Mouse (Mus musculus) heart, embryonic 10.5 days (tissue): ENCODE data around the gene Zbtb6. TPM values are rescaled to one million over a fixed set of nuclear protein-coding genes. Genes with fewer than 3 reads are reported as not detected.

Experiments used
- DNase-seq: peaks from one replicate; pipeline ENCODE4 v3.0.0-alpha.2; 2017; ENCODE audit warnings: low spot score
- H3K27ac ChIP-seq: fragments of 300-500 bp; sonication (generic); 2 replicates; pipeline ENCODE4 v1.5.1; 2016; ENCODE audit warnings: mild to moderate bottlenecking
- H3K27me3 ChIP-seq: fragments of 300-500 bp; sonication (generic); 2 replicates; pipeline ENCODE4 v1.6.1; 2016; ENCODE audit warnings: mild to moderate bottlenecking; ENCODE audit not compliant: poor library complexity, insufficient read depth, severe bottlenecking
- H3K36me3 ChIP-seq: fragments of 300-500 bp; sonication (generic); 2 replicates; pipeline ENCODE4 v1.6.1; 2016; ENCODE audit warnings: mild to moderate bottlenecking, moderate library complexity
- H3K4me1 ChIP-seq: fragments of 300-500 bp; sonication (generic); 2 replicates; pipeline ENCODE4 v1.6.1; 2016; ENCODE audit warnings: mild to moderate bottlenecking
- H3K4me3 ChIP-seq: fragments of 300-500 bp; sonication (generic); 2 replicates; pipeline ENCODE4 v1.5.1; 2016; ENCODE audit warnings: mild to moderate bottlenecking, moderate library complexity
- H3K9me3 ChIP-seq: fragments of 300-500 bp; sonication (generic); 2 replicates; pipeline ENCODE4 v1.6.1; 2016; ENCODE audit warnings: mild to moderate bottlenecking, moderate library complexity
- WGBS: fragments of 180-500 bp; shearing (Covaris S2); methylation state at CpG from one replicate; pipeline ENCODE4 v1.1.7; 2016; 5-methylcytosine and 5-hydroxymethylcytosine counted together
- polyA plus RNA-seq: library from polyadenylated mRNA; unstranded; fragments of >200 nt; fragmentation: Nextera tagmentation; extraction: Ambion mirVana; gene quantifications from 2 replicates; pipeline ENCODE4 v1.2.1, GENCODE M21; 2016

The Zbtb6 gene
- polyA plus RNA-seq, 1 experiment from 2014 or later = 3.4 TPM

DNA sequence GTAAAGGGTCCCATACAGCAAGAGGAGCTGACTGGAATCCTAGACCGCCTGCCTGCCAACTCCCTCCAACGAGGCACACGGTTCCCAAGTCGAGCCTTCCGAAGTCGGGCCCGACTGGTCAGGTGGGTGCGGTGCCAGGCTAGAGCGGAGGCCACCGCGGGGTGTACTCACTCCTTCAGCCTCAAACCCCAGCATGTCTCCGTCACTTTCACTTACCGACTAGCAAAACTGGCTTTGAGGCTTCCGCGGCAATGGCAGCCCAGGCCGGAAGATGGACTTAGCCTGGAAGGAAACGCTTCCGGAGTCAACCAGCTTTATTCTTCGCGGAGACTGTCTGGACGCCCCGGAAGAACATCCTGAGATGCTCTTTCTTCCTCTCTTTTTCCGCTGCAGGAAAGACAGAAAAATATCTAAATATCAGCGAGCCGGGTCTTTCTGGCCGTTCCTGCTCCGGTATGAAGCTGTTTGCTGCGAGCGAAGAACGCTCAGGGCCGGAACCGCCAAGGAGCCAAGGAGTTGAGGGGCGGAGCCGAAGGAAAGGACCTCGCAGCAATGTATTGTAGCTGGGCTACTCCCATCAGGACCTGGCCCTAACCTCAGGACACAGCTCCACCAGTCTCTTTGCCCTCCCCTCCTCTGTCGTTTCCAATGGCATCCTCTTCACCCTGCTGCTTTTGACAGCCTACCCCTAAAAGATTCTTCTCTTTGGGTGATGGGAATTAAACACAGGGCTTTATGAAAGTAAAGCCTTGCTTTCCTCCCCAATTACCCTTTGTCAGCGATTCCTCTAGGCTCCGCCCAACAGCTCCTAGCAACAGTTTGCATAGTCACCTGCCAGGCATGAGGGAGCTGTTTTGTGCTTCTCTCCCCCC lies 12.1 kb downstream of the Zbtb6 start:
- H3K36me3 ChIP-seq = peaks cover 25% of the 10 kb centered on the region
- peak overlapping the region; percentile 87 for H3K4me3 ChIP-seq
- no peaks in the 10 kb centered on the region for H3K27me3 ChIP-seq
- peak; percentile 94 for DNase-seq
- peaks cover 5% of the 10 kb centered on the region; the same call in 1 of the 2 replicates for H3K4me1 ChIP-seq
- H3K27ac ChIP-seq = peak overlapping the region; percentile 92
- WGBS = under 1% methylated on average over 38 of the region's 38 CpGs
- no peaks in the 10 kb centered on the region for H3K9me3 ChIP-seq

DNA sequence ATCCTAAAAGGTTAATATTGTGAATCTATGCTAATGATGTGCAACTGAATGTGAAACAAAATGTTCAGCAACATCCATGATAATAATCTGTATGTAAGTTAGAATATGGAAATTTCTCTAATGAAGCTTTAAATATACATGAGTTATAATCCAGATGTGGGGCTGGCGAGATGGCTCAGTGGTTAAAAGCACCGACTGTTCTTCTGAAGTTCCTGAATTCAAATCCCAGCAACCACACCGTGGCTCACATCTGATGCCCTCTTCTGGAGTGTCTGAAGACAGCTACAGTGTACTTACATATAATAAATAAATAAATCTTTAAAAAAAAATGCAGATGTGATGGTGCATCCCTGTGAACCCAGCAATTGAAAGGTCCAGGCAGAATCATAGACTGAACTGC lies 19.3 kb downstream of the Zbtb6 start:
- Histone ChIP-seq H3K4me1 (0 out of 2 replicates have a peak, but pooled peaks cover 7% of the 10 kb centered on the region), H3K27me3 (no peaks in the 10 kb centered on the region), H3K27ac (no peak overlapping the region), H3K9me3 (no peaks in the 10 kb centered on the region), H3K36me3 (peaks cover 16% of the 10 kb centered on the region; the same call in 1 of the 2 replicates), H3K4me3 (no peak overlapping the region)
- WGBS = 57% methylated on average over 3 of the region's 3 CpGs
- DNase-seq = no peak

DNA sequence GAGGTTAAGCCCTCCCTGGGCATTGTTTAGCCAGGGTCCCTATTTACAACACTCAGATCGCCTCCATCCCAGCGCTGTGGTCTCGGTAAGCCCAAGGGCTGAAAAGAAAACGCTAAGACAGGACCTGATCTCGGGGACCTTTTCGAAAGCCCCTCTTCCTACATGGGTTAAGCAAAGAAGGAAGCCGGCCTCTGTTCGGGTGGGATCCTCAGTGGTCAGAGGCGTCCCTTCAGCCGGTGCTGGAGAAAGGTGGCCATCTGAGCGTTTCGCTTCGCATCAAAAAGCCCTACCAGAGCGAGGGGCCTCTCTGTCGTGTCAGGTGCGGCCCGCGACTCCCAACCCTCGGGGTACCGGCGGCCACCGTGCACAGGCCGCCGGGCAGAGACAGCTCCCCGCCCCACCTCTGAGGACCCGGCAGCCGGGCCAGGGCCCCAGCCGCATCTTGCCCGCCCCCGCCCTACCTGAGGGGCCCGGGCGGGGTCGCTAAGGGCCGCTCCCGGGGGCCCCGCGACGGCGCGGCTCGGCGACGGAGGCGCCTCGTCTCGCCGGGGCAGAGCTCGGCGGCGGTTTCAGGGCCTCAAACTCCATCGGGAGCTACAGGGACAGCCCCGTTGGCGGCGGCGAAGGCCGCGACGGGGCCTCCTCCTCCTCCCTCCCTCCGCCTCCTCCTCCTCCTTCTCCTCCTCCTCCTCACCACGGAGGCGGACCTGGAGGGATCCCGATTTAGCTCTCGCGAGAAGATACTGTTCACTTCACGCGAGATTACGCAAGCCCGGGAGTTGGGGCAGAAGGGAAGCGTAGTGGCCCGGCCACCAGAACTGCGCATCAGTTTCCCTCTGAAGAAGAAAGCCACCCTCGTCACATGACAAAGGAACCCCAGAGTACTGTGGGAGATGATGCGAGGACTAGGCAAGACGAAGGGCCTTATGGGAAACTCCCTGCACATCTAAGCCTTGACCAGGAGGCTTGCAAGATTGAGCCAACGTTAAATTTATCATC lies 20.4 kb downstream of the Zbtb6 start, which contains the start of gene Rc3h2:
Rc3h2 (minus strand) TSS at position 598 of the 999 bp plus-strand sequence.
- Histone ChIP-seq H3K9me3 (no peaks in the 10 kb centered on the region), H3K36me3 (peaks cover 11% of the 10 kb centered on the region; the same call in 1 of the 2 replicates), H3K27me3 (no peaks in the 10 kb centered on the region), H3K4me1 (0 out of 2 replicates have a peak, but pooled peaks cover 7% of the 10 kb centered on the region), H3K4me3 (peak within 1 kb of the TSS; percentile 90), H3K27ac (peak within 1 kb of the TSS; percentile 98)
- DNase-seq = peak; percentile 97
- under 1% methylated on average over 63 of the region's 75 CpGs for WGBS

- Histone ChIP-seq H3K36me3 (peaks cover 7% of the 10 kb centered on the region; the same call in 1 of the 2 replicates), H3K9me3 (no peaks in the 10 kb centered on the region), H3K4me3 (peak overlapping the region; percentile 90), H3K27ac (peak overlapping the region; percentile 98), H3K4me1 (0 out of 2 replicates have a peak, but pooled peaks cover 7% of the 10 kb centered on the region), H3K27me3 (no peaks in the 10 kb centered on the region)
- 9% methylated on average over 3 of the region's 3 CpGs for WGBS
- DNase-seq = no peak
Measured at GRCm38 (mm10) chr2:37421903-37422302, 21.1 kb downstream of the Zbtb6 start.

DNA sequence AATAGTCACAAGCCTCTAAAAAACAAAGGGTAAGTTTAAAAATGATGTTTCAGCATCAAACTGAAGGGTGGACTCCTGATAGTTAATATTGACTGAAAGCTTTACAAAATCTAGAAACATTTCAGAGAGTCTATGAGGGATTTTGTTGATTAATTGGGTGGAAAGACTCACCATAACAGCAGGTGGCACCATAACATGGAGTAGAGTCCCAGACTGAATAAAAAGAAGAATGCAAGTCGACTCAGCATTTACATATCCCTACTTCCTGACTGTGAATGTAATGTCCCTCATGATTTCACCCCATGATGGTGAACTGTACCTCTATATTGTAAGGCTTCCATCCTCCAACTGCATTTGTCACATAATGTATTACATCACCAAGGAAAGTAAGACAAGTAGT lies 47.4 kb downstream of the Zbtb6 start:
- Histone ChIP-seq H3K4me1 (no peaks in the 10 kb centered on the region), H3K36me3 (peaks cover 60% of the 10 kb centered on the region), H3K9me3 (no peaks in the 10 kb centered on the region), H3K27me3 (no peaks in the 10 kb centered on the region), H3K4me3 (no peak overlapping the region), H3K27ac (no peak overlapping the region)
- WGBS = 71% methylated on average over 1 of the region's 1 CpGs
- no peak for DNase-seq

DNA sequence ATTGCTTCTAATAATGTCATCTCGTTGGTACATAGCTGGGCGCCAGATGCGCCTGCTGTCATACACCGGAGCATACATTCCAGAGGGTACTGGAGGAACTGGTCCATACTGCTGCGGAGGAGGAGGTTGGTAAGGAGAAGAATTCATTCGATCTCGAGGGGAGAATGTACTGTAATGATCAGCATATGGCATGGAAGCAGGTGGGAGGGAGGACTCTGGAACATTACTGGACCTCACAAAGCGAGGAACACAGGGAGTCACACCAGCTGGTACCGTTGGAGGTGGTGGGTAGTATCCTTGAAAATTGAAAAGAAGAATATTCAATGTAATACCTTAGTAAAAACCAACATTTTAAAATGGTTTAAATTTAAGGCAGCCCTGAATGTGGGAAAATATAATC lies 60.0 kb downstream of the Zbtb6 start:
- 93% methylated on average over 9 of the region's 9 CpGs for WGBS

GRCm38 (mm10) chr2:37380189-37380588 lies 62.8 kb downstream of the Zbtb6 start:
- peak; percentile 76 for DNase-seq
- Histone ChIP-seq H3K27me3 (no peaks in the 10 kb centered on the region), H3K4me1 (no peaks in the 10 kb centered on the region), H3K4me3 (no peak overlapping the region), H3K9me3 (no peaks in the 10 kb centered on the region), H3K36me3 (peaks cover 75% of the 10 kb centered on the region), H3K27ac (no peak overlapping the region)
- 73% methylated on average over 2 of the region's 2 CpGs for WGBS

More for the DNA sequence above, 60.0 kb downstream of the Zbtb6 start:
- H3K9me3 ChIP-seq = no peaks in the 10 kb centered on the region
- H3K27me3 ChIP-seq = no peaks in the 10 kb centered on the region
- peaks cover 59% of the 10 kb centered on the region for H3K36me3 ChIP-seq
- H3K4me1 ChIP-seq = no peaks in the 10 kb centered on the region
- no peak overlapping the region for H3K4me3 ChIP-seq
- H3K27ac ChIP-seq = no peak overlapping the region
- DNase-seq = no peak

DNA sequence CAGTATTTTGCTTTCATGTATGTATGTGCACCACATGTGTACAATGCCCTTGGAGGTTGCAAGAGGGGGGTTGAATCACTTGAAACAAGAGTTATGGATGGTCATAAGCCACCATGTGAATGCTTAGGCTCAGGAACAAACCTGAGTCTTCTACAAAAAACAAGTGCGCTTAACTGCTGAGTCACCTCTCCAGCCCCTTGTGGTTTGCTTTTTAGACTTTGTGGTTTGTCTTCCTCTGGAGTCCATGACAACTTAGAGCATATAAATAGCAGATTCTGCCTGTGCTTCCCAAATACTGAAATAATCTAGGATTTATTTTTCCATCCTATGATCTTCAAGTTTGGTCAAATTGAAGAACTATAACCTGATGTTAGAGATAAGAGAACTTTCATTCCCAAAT lies 67.0 kb downstream of the Zbtb6 start:
- DNase-seq = no peak
- 91% methylated on average over 1 of the region's 1 CpGs for WGBS
- H3K36me3 ChIP-seq = peaks cover 52% of the 10 kb centered on the region

More for the DNA sequence above, 67.0 kb downstream of the Zbtb6 start:
- Histone ChIP-seq H3K27ac (no peak overlapping the region), H3K4me3 (no peak overlapping the region), H3K4me1 (no peaks in the 10 kb centered on the region), H3K27me3 (no peaks in the 10 kb centered on the region), H3K9me3 (no peaks in the 10 kb centered on the region)

Other genes with a start within 250 kb of the Zbtb6 start
- gene Olfr366, start 231.6 kb downstream of the Zbtb6 start, polyA plus RNA-seq = not detected in 2 replicates
- gene Olfr368, start 116.7 kb downstream of the Zbtb6 start, polyA plus RNA-seq = not detected in 2 replicates
- 32.8 and 34.6 TPM in 2 replicates for gene Pdcl, start 83.8 kb downstream of the Zbtb6 start, polyA plus RNA-seq
- gene Rc3h2, start 20.3 kb downstream of the Zbtb6 start, polyA plus RNA-seq = 13.1 and 14.6 TPM in 2 replicates
- 7.2 and 7.5 TPM in 2 replicates for gene Zbtb26, start within 50 bp of the Zbtb6 start, polyA plus RNA-seq
- gene Rabgap1, start 108 bp upstream of the Zbtb6 start, polyA plus RNA-seq = 33.3 and 35.3 TPM in 2 replicates
- 0.79 and 1.1 TPM in 2 replicates for gene Gpr21, start 73.2 kb upstream of the Zbtb6 start, polyA plus RNA-seq